Mouse (Mus musculus): ENCODE data around the gene Psme1. TPM values are rescaled to one million over a fixed set of nuclear protein-coding genes. Genes with fewer than 3 reads are reported as not detected.

Gene Psme1
- polyA plus RNA-seq, 2 experiments: 51.1 to 99.9 TPM

DNA sequence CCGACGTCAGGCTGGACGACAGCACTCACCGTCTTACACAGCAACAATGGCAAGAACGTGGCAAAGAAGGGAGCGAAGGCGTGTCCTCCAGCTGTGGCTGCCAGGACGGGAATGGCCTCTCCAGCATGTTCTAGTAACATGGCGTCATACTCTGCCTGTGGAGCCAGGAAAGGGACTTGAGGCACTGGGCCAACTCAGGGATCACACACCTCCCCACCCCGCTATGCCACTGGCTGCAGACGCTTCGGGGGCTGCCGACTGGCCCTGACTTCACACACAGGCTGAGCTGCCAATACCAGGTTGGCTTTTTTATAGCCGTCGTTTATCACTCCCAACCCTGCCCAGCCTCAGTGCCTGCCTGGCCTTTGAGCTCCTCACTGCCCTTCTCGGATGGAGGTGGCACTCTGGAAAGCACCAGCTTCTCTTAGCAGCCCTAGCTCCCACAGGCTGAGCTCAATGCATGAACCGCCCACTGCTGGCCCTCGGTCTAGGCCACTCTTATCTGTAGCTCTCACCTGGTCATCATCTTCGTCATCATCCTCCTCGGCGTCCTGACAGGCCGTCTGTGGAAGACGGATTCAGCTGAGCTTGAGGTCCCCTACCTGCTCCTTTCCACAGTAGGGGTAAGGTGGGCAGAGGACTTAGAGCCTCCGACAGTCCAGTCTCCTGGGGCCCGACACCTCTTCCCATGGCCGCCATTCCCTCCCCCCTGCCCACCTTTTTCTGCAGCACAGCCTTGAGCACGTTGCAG, 50.3 kb downstream of the Psme1 start:
- Histone ChIP-seq H3K27ac (no peak overlapping the region), H3K9ac (replicated peaks) (no peak overlapping the region), H3K4me2 (ENCODE audit: low read depth) (no peak overlapping the region), H3K4me3 (ENCODE audit: insufficient read depth in 1 of 2, low read depth in 2 of 2, low read length in 2 of 2) (no peak overlapping the region), H3K4me1 (replicated peaks; ENCODE audit: control insufficient read depth in 2 of 2, insufficient read depth in 2 of 2, low read length in 1 of 2) (peaks cover 0 to 3% of the 10 kb centered on the region in 2 experiments; a peak in 1 of 4 replicates), H3K9me3 (ENCODE audit: control insufficient read depth, low read length) (no peaks in the 10 kb centered on the region), H3K36me3 (replicated peaks; ENCODE audit: control insufficient read depth, insufficient read depth, low read depth) (peaks cover 35% of the 10 kb centered on the region), H3K27me3 (ENCODE audit: control insufficient read depth, insufficient read depth, low read length) (no peaks in the 10 kb centered on the region)
- WGBS (ENCODE audit: insufficient replicate concordance): 72% methylated on average over 27 of the region's 27 CpGs
- TF ChIP-seq EP300 (IDR thresholded peaks at IDR 0.05; ENCODE audit: low read depth): no peak
- no peak for TF ChIP-seq CTCF (IDR thresholded peaks at IDR 0.05; ENCODE audit: low read depth)
- ATAC-seq (ENCODE audit: insufficient read depth) (peak; percentile 39; the same call in 1 of the 2 replicates), DNase-seq (ENCODE audit: low read depth in 3 of 3, low spot score in 3 of 3) (no peak)

DNA sequence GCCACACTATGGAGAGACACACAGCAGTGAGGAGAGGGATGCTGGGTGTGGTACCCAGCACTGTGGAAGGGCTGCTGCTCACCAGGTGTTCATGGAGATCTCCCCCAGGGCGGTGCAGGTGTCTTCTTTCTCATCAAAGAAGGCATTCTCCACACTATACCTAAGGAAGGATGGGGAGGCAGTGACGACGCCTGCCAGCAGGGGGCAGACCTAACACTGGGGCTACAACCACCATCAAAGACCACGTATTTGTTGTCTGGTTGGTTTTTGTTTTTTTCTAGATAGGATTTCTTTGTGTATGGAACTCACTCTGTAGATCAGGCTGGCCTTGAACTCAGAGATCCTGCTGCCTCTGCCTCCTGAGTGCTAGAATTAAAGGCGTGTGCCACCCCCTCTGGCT, 51.4 kb downstream of the Psme1 start:
- peaks cover 0 to 3% of the 10 kb centered on the region in 2 experiments; a peak in 1 of 4 replicates for H3K4me1 ChIP-seq (replicated peaks; ENCODE audit: control insufficient read depth in 2 of 2, insufficient read depth in 2 of 2, low read length in 1 of 2)
- no peaks in the 10 kb centered on the region for H3K27me3 ChIP-seq (ENCODE audit: control insufficient read depth, insufficient read depth, low read length)
- ATAC-seq (ENCODE audit: insufficient read depth): no peak; the same call in 1 of the 2 replicates
- no peak for DNase-seq (ENCODE audit: low read depth in 3 of 3, low spot score in 3 of 3)
- no peaks in the 10 kb centered on the region for H3K9me3 ChIP-seq (ENCODE audit: control insufficient read depth, low read length)
- TF ChIP-seq EP300 (IDR thresholded peaks at IDR 0.05; ENCODE audit: low read depth) (no peak), CTCF (IDR thresholded peaks at IDR 0.05; ENCODE audit: low read depth) (peak; percentile 96)
- peaks cover 35% of the 10 kb centered on the region for H3K36me3 ChIP-seq (replicated peaks; ENCODE audit: control insufficient read depth, insufficient read depth, low read depth)
- WGBS (ENCODE audit: insufficient replicate concordance): 30% methylated on average over 5 of the region's 5 CpGs
- H3K9ac ChIP-seq (replicated peaks): no peak overlapping the region
- no peak overlapping the region for H3K4me3 ChIP-seq (ENCODE audit: insufficient read depth in 1 of 2, low read depth in 2 of 2, low read length in 2 of 2)
- H3K27ac ChIP-seq: no peak overlapping the region
- no peak overlapping the region for H3K4me2 ChIP-seq (ENCODE audit: low read depth)

Other genes with a start within 250 kb of the Psme1 start
Only the 30 nearest of the 31 such genes appear.
- 40.3 and 44.1 TPM in 2 replicates for gene Dhrs4, start 99.4 kb upstream of the Psme1 start, polyA plus RNA-seq (2012; rRNA removed)
- 40.4 and 42.2 TPM in 2 replicates for gene Dhrs4, start 99.4 kb upstream of the Psme1 start, polyA plus RNA-seq (2014; fragmentation: Nextera tagmentation; extraction: Ambion mirVana)
- 2.6 TPM in 2 replicates for gene Carmil3, start 87.5 kb upstream of the Psme1 start, polyA plus RNA-seq (2012; rRNA removed)
- gene Carmil3, start 87.5 kb upstream of the Psme1 start, polyA plus RNA-seq (2014; fragmentation: Nextera tagmentation; extraction: Ambion mirVana): 0.32 and 0.45 TPM in 2 replicates
- gene Cpne6, start 67.7 kb upstream of the Psme1 start, polyA plus RNA-seq (2012; rRNA removed): 0.05 and 0.06 TPM in 2 replicates
- not detected in 2 replicates for gene Cpne6, start 67.7 kb upstream of the Psme1 start, polyA plus RNA-seq (2014; fragmentation: Nextera tagmentation; extraction: Ambion mirVana)
- not detected in 2 replicates for gene Nrl, start 53.1 kb upstream of the Psme1 start, polyA plus RNA-seq (2012; rRNA removed)
- not detected in 2 replicates for gene Nrl, start 53.1 kb upstream of the Psme1 start, polyA plus RNA-seq (2014; fragmentation: Nextera tagmentation; extraction: Ambion mirVana)
- 19.6 and 21.9 TPM in 2 replicates for gene Pck2, start 37.9 kb upstream of the Psme1 start, polyA plus RNA-seq (2012; rRNA removed)
- gene Pck2, start 37.9 kb upstream of the Psme1 start, polyA plus RNA-seq (2014; fragmentation: Nextera tagmentation; extraction: Ambion mirVana): 15.6 and 20.6 TPM in 2 replicates
- gene Dcaf11, start 18.1 kb upstream of the Psme1 start, polyA plus RNA-seq (2012; rRNA removed): 25.4 and 30.9 TPM in 2 replicates
- 47.5 and 51.2 TPM in 2 replicates for gene Dcaf11, start 18.1 kb upstream of the Psme1 start, polyA plus RNA-seq (2014; fragmentation: Nextera tagmentation; extraction: Ambion mirVana)
- gene A730061H03Rik, start 17.7 kb upstream of the Psme1 start, polyA plus RNA-seq (2012; rRNA removed): 0.95 and 1.3 TPM in 2 replicates
- 1.8 and 2.1 TPM in 2 replicates for gene A730061H03Rik, start 17.7 kb upstream of the Psme1 start, polyA plus RNA-seq (2014; fragmentation: Nextera tagmentation; extraction: Ambion mirVana)
- 0.19 and 0.38 TPM in 2 replicates for gene Fitm1, start 2.5 kb upstream of the Psme1 start, polyA plus RNA-seq (2012; rRNA removed)
- 0.37 and 0.58 TPM in 2 replicates for gene Fitm1, start 2.5 kb upstream of the Psme1 start, polyA plus RNA-seq (2014; fragmentation: Nextera tagmentation; extraction: Ambion mirVana)
- gene Emc9, start 7.2 kb downstream of the Psme1 start, polyA plus RNA-seq (2012; rRNA removed): 19.2 and 20.3 TPM in 2 replicates
- gene Emc9, start 7.2 kb downstream of the Psme1 start, polyA plus RNA-seq (2014; fragmentation: Nextera tagmentation; extraction: Ambion mirVana): 32.8 and 33.0 TPM in 2 replicates
- 36.2 and 56.0 TPM in 2 replicates for gene Psme2, start 13.0 kb downstream of the Psme1 start, polyA plus RNA-seq (2012; rRNA removed)
- gene Psme2, start 13.0 kb downstream of the Psme1 start, polyA plus RNA-seq (2014; fragmentation: Nextera tagmentation; extraction: Ambion mirVana): 181 and 190 TPM in 2 replicates
- gene Rnf31, start 13.6 kb downstream of the Psme1 start, polyA plus RNA-seq (2012; rRNA removed): 6.2 and 6.5 TPM in 2 replicates
- gene Rnf31, start 13.6 kb downstream of the Psme1 start, polyA plus RNA-seq (2014; fragmentation: Nextera tagmentation; extraction: Ambion mirVana): 6.6 and 7.6 TPM in 2 replicates
- 13.5 and 15.1 TPM in 2 replicates for gene Irf9, start 25.4 kb downstream of the Psme1 start, polyA plus RNA-seq (2012; rRNA removed)
- gene Irf9, start 25.4 kb downstream of the Psme1 start, polyA plus RNA-seq (2014; fragmentation: Nextera tagmentation; extraction: Ambion mirVana): 11.2 and 13.8 TPM in 2 replicates
- gene Rec8, start 39.9 kb downstream of the Psme1 start, polyA plus RNA-seq (2012; rRNA removed): 1.7 and 1.9 TPM in 2 replicates
- 0.87 and 1.0 TPM in 2 replicates for gene Rec8, start 39.9 kb downstream of the Psme1 start, polyA plus RNA-seq (2014; fragmentation: Nextera tagmentation; extraction: Ambion mirVana)
- gene Ipo4, start 57.8 kb downstream of the Psme1 start, polyA plus RNA-seq (2012; rRNA removed): 13.5 and 27.6 TPM in 2 replicates
- gene Ipo4, start 57.8 kb downstream of the Psme1 start, polyA plus RNA-seq (2014; fragmentation: Nextera tagmentation; extraction: Ambion mirVana): 22.6 and 27.9 TPM in 2 replicates
- 2.0 and 3.4 TPM in 2 replicates for gene Gm49378, start 59.8 kb downstream of the Psme1 start, polyA plus RNA-seq (2012; rRNA removed)
- gene Gm49378, start 59.8 kb downstream of the Psme1 start, polyA plus RNA-seq (2014; fragmentation: Nextera tagmentation; extraction: Ambion mirVana): 2.0 and 2.9 TPM in 2 replicates
- gene Tm9sf1, start 65.7 kb downstream of the Psme1 start, polyA plus RNA-seq (2012; rRNA removed): 26.4 and 33.2 TPM in 2 replicates
- gene Tm9sf1, start 65.7 kb downstream of the Psme1 start, polyA plus RNA-seq (2014; fragmentation: Nextera tagmentation; extraction: Ambion mirVana): 42.8 and 45.4 TPM in 2 replicates
- 0.34 and 0.39 TPM in 2 replicates for gene Tssk4, start 72.1 kb downstream of the Psme1 start, polyA plus RNA-seq (2012; rRNA removed)
- 0.19 and 0.23 TPM in 2 replicates for gene Tssk4, start 72.1 kb downstream of the Psme1 start, polyA plus RNA-seq (2014; fragmentation: Nextera tagmentation; extraction: Ambion mirVana)
- gene Mdp1, start 82.4 kb downstream of the Psme1 start, polyA plus RNA-seq (2012; rRNA removed): 11.6 and 13.4 TPM in 2 replicates
- gene Mdp1, start 82.4 kb downstream of the Psme1 start, polyA plus RNA-seq (2014; fragmentation: Nextera tagmentation; extraction: Ambion mirVana): 15.5 and 16.6 TPM in 2 replicates
- gene Gmpr2, start 93.8 kb downstream of the Psme1 start, polyA plus RNA-seq (2012; rRNA removed): 10.6 and 14.1 TPM in 2 replicates
- gene Gmpr2, start 93.8 kb downstream of the Psme1 start, polyA plus RNA-seq (2014; fragmentation: Nextera tagmentation; extraction: Ambion mirVana): 17.9 and 18.2 TPM in 2 replicates
- 101 and 168 TPM in 2 replicates for gene Nedd8, start 94.0 kb downstream of the Psme1 start, polyA plus RNA-seq (2012; rRNA removed)
- gene Nedd8, start 94.0 kb downstream of the Psme1 start, polyA plus RNA-seq (2014; fragmentation: Nextera tagmentation; extraction: Ambion mirVana): 279 and 286 TPM in 2 replicates
- 13.4 and 16.6 TPM in 2 replicates for gene Tinf2, start 103.7 kb downstream of the Psme1 start, polyA plus RNA-seq (2012; rRNA removed)
- gene Tinf2, start 103.7 kb downstream of the Psme1 start, polyA plus RNA-seq (2014; fragmentation: Nextera tagmentation; extraction: Ambion mirVana): 19.0 and 19.3 TPM in 2 replicates
- gene Tgm1, start 135.8 kb downstream of the Psme1 start, polyA plus RNA-seq (2012; rRNA removed): 2.0 and 2.4 TPM in 2 replicates
- gene Tgm1, start 135.8 kb downstream of the Psme1 start, polyA plus RNA-seq (2014; fragmentation: Nextera tagmentation; extraction: Ambion mirVana): 2.0 and 2.3 TPM in 2 replicates
- gene Rabggta, start 144.1 kb downstream of the Psme1 start, polyA plus RNA-seq (2012; rRNA removed): 10.9 and 12.8 TPM in 2 replicates
- 7.4 and 8.1 TPM in 2 replicates for gene Rabggta, start 144.1 kb downstream of the Psme1 start, polyA plus RNA-seq (2014; fragmentation: Nextera tagmentation; extraction: Ambion mirVana)
- gene Dhrs1, start 167.6 kb downstream of the Psme1 start, polyA plus RNA-seq (2012; rRNA removed): 21.2 and 31.0 TPM in 2 replicates
- 34.4 and 40.4 TPM in 2 replicates for gene Dhrs1, start 167.6 kb downstream of the Psme1 start, polyA plus RNA-seq (2014; fragmentation: Nextera tagmentation; extraction: Ambion mirVana)
- gene Nop9, start 167.6 kb downstream of the Psme1 start, polyA plus RNA-seq (2012; rRNA removed): 13.1 and 13.2 TPM in 2 replicates
- 20.8 and 27.5 TPM in 2 replicates for gene Nop9, start 167.6 kb downstream of the Psme1 start, polyA plus RNA-seq (2014; fragmentation: Nextera tagmentation; extraction: Ambion mirVana)
- gene Cideb, start 180.3 kb downstream of the Psme1 start, polyA plus RNA-seq (2012; rRNA removed): 37.3 and 42.1 TPM in 2 replicates
- gene Cideb, start 180.3 kb downstream of the Psme1 start, polyA plus RNA-seq (2014; fragmentation: Nextera tagmentation; extraction: Ambion mirVana): 40.0 and 42.8 TPM in 2 replicates
- 0.65 and 0.67 TPM in 2 replicates for gene Ltb4r2, start 183.3 kb downstream of the Psme1 start, polyA plus RNA-seq (2012; rRNA removed)
- gene Ltb4r2, start 183.3 kb downstream of the Psme1 start, polyA plus RNA-seq (2014; fragmentation: Nextera tagmentation; extraction: Ambion mirVana): 0.39 and 0.67 TPM in 2 replicates
- 2.9 and 3.3 TPM in 2 replicates for gene Ltb4r1, start 187.8 kb downstream of the Psme1 start, polyA plus RNA-seq (2012; rRNA removed)
- 1.7 and 2.7 TPM in 2 replicates for gene Ltb4r1, start 187.8 kb downstream of the Psme1 start, polyA plus RNA-seq (2014; fragmentation: Nextera tagmentation; extraction: Ambion mirVana)
- gene Adcy4, start 206.0 kb downstream of the Psme1 start, polyA plus RNA-seq (2012; rRNA removed): 0.88 and 1.0 TPM in 2 replicates
- gene Adcy4, start 206.0 kb downstream of the Psme1 start, polyA plus RNA-seq (2014; fragmentation: Nextera tagmentation; extraction: Ambion mirVana): 0.66 and 1.2 TPM in 2 replicates
- gene Ripk3, start 210.7 kb downstream of the Psme1 start, polyA plus RNA-seq (2012; rRNA removed): 13.1 and 15.1 TPM in 2 replicates
- gene Ripk3, start 210.7 kb downstream of the Psme1 start, polyA plus RNA-seq (2014; fragmentation: Nextera tagmentation; extraction: Ambion mirVana): 18.2 and 22.0 TPM in 2 replicates

Measured in liver, embryonic 14.5 days (tissue).